Mouse (Mus musculus) forebrain, embryonic 10.5 days (tissue): Measurements from ENCODE around the gene 4930568D16Rik. TPM values are rescaled to one million over a fixed set of nuclear protein-coding genes. Genes with fewer than 3 reads are reported as not detected.

Experiments used
- DNase-seq: peaks from one replicate; pipeline ENCODE4 v3.0.0-alpha.2; 2017; ENCODE audit warnings: low spot score; ENCODE audit errors: extremely low spot score
- H3K27ac ChIP-seq: fragments of 300-500 bp; sonication (generic); 2 replicates; pipeline ENCODE4 v1.5.1; 2016; ENCODE audit warnings: mild to moderate bottlenecking
- H3K27me3 ChIP-seq: fragments of 300-500 bp; sonication (generic); 2 replicates; pipeline ENCODE4 v1.6.1; 2016; ENCODE audit warnings: mild to moderate bottlenecking; ENCODE audit not compliant: poor library complexity, severe bottlenecking
- H3K36me3 ChIP-seq: fragments of 300-500 bp; sonication (generic); replicated peaks from 2 replicates; pipeline ENCODE4 v1.6.1; 2016; ENCODE audit warnings: mild to moderate bottlenecking, moderate library complexity
- H3K4me1 ChIP-seq: fragments of 300-500 bp; sonication (generic); 2 replicates; pipeline ENCODE4 v1.6.1; 2016
- H3K4me3 ChIP-seq: fragments of 300-500 bp; sonication (generic); 2 replicates; pipeline ENCODE4 v1.5.1; 2016; ENCODE audit warnings: mild to moderate bottlenecking, moderate library complexity
- H3K9me3 ChIP-seq: fragments of 300-500 bp; sonication (generic); 2 replicates; pipeline ENCODE4 v1.6.1; 2016; ENCODE audit warnings: mild to moderate bottlenecking, moderate library complexity
- WGBS: fragments of 180-500 bp; shearing (Covaris S2); methylation state at CpG from one replicate; pipeline ENCODE4 v1.1.7; 2016; 5-methylcytosine and 5-hydroxymethylcytosine counted together
- polyA plus RNA-seq: library from polyadenylated mRNA; unstranded; fragments of >200 nt; fragmentation: Nextera tagmentation; extraction: Ambion mirVana; gene quantifications from 2 replicates; pipeline ENCODE4 v1.2.1, GENCODE M21; 2016

Gene 4930568D16Rik
- polyA plus RNA-seq = not detected in 2 replicates

GRCm38 (mm10) chr2:35367629-35368028, at the start of gene 4930568D16Rik:
TSS of gene 4930568D16Rik (minus strand) at chr2:35367729.
- Histone ChIP-seq H3K9me3 (no peaks in the 10 kb centered on the region; the same call in 1 of the 2 replicates), H3K27me3 (no peaks in the 10 kb centered on the region), H3K4me3 (no peak within 1 kb of the TSS), H3K36me3 (no peaks in the 10 kb centered on the region), H3K4me1 (no peaks in the 10 kb centered on the region), H3K27ac (no peak within 1 kb of the TSS)
- DNase-seq = no peak
- WGBS = 76% methylated on average over 2 of the region's 2 CpGs

GRCm38 (mm10) chr2:35417231-35417630, 49.7 kb upstream of the 4930568D16Rik start:
- no peak for DNase-seq
- 91% methylated on average over 1 of the region's 1 CpGs for WGBS
- Histone ChIP-seq H3K9me3 (peaks cover 8% of the 10 kb centered on the region), H3K27ac (no peak overlapping the region), H3K4me3 (no peak overlapping the region), H3K4me1 (no peaks in the 10 kb centered on the region), H3K27me3 (no peaks in the 10 kb centered on the region), H3K36me3 (peaks cover 8% of the 10 kb centered on the region)

- WGBS = 86% methylated on average over 6 of the region's 6 CpGs
- Histone ChIP-seq H3K27ac (no peak overlapping the region), H3K27me3 (no peaks in the 10 kb centered on the region), H3K9me3 (peaks cover 8% of the 10 kb centered on the region), H3K4me3 (no peak overlapping the region), H3K4me1 (no peaks in the 10 kb centered on the region), H3K36me3 (peaks cover 8% of the 10 kb centered on the region)
- no peak for DNase-seq
Measured at GRCm38 (mm10) chr2:35416473-35416872, 48.9 kb upstream of the 4930568D16Rik start.

GRCm38 (mm10) chr2:35412810-35413209, 45.3 kb upstream of the 4930568D16Rik start:
- H3K27ac ChIP-seq = no peak overlapping the region
- WGBS = 96% methylated on average over 3 of the region's 3 CpGs
- no peaks in the 10 kb centered on the region for H3K4me1 ChIP-seq
- H3K9me3 ChIP-seq = no peaks in the 10 kb centered on the region
- DNase-seq = no peak
- no peaks in the 10 kb centered on the region for H3K27me3 ChIP-seq
- H3K36me3 ChIP-seq = no peaks in the 10 kb centered on the region
- H3K4me3 ChIP-seq = no peak overlapping the region

- no peaks in the 10 kb centered on the region for H3K9me3 ChIP-seq
- H3K27me3 ChIP-seq = no peaks in the 10 kb centered on the region
- no peak for DNase-seq
- WGBS = 85% methylated on average over 2 of the region's 2 CpGs
- H3K4me3 ChIP-seq = no peak overlapping the region
- no peaks in the 10 kb centered on the region for H3K4me1 ChIP-seq
- H3K27ac ChIP-seq = no peak overlapping the region
- no peaks in the 10 kb centered on the region for H3K36me3 ChIP-seq
Measured at GRCm38 (mm10) chr2:35412246-35412645, 44.7 kb upstream of the 4930568D16Rik start.

- no peak for DNase-seq
- Histone ChIP-seq H3K27me3 (no peaks in the 10 kb centered on the region), H3K4me1 (no peaks in the 10 kb centered on the region), H3K9me3 (no peaks in the 10 kb centered on the region), H3K4me3 (no peak overlapping the region), H3K36me3 (no peaks in the 10 kb centered on the region), H3K27ac (no peak overlapping the region)
- 83% methylated on average over 10 of the region's 10 CpGs for WGBS
Measured at GRCm38 (mm10) chr2:35411640-35412190, 44.2 kb upstream of the 4930568D16Rik start.

- no peak overlapping the region for H3K27ac ChIP-seq
- WGBS = 89% methylated on average over 6 of the region's 6 CpGs
- H3K4me1 ChIP-seq = no peaks in the 10 kb centered on the region
- H3K27me3 ChIP-seq = no peaks in the 10 kb centered on the region
- no peaks in the 10 kb centered on the region for H3K9me3 ChIP-seq
- DNase-seq = no peak
- no peaks in the 10 kb centered on the region for H3K36me3 ChIP-seq
- H3K4me3 ChIP-seq = no peak overlapping the region
Measured at GRCm38 (mm10) chr2:35409466-35409865, 41.9 kb upstream of the 4930568D16Rik start.

- DNase-seq = no peak
- Histone ChIP-seq H3K36me3 (no peaks in the 10 kb centered on the region), H3K4me1 (no peaks in the 10 kb centered on the region), H3K4me3 (no peak overlapping the region), H3K27me3 (no peaks in the 10 kb centered on the region), H3K27ac (no peak overlapping the region), H3K9me3 (no peaks in the 10 kb centered on the region)
- 82% methylated on average over 5 of the region's 5 CpGs for WGBS
Measured at GRCm38 (mm10) chr2:35408409-35409110, 41.0 kb upstream of the 4930568D16Rik start.

GRCm38 (mm10) chr2:35407878-35408277, 40.3 kb upstream of the 4930568D16Rik start:
- no peak overlapping the region for H3K27ac ChIP-seq
- no peak for DNase-seq
- 90% methylated on average over 7 of the region's 7 CpGs for WGBS

GRCm38 (mm10) chr2:35407266-35407665, 39.7 kb upstream of the 4930568D16Rik start:
- H3K4me3 ChIP-seq = no peak overlapping the region
- H3K9me3 ChIP-seq = no peaks in the 10 kb centered on the region
- no peak overlapping the region for H3K27ac ChIP-seq
- no peaks in the 10 kb centered on the region for H3K27me3 ChIP-seq
- H3K4me1 ChIP-seq = no peaks in the 10 kb centered on the region
- 87% methylated on average over 6 of the region's 6 CpGs for WGBS
- H3K36me3 ChIP-seq = no peaks in the 10 kb centered on the region
- DNase-seq = no peak

More at GRCm38 (mm10) chr2:35407878-35408277, 40.3 kb upstream of the 4930568D16Rik start:
- Histone ChIP-seq H3K9me3 (no peaks in the 10 kb centered on the region), H3K4me3 (no peak overlapping the region), H3K36me3 (no peaks in the 10 kb centered on the region), H3K4me1 (no peaks in the 10 kb centered on the region), H3K27me3 (no peaks in the 10 kb centered on the region)

- Histone ChIP-seq H3K27ac (no peak overlapping the region), H3K4me1 (no peaks in the 10 kb centered on the region), H3K4me3 (no peak overlapping the region), H3K9me3 (no peaks in the 10 kb centered on the region), H3K27me3 (no peaks in the 10 kb centered on the region), H3K36me3 (no peaks in the 10 kb centered on the region)
- 85% methylated on average over 1 of the region's 1 CpGs for WGBS
- no peak for DNase-seq
Measured at GRCm38 (mm10) chr2:35406611-35407010, 39.1 kb upstream of the 4930568D16Rik start.

- no peak for DNase-seq
- 94% methylated on average over 16 of the region's 16 CpGs for WGBS
Measured at GRCm38 (mm10) chr2:35402391-35402790, 34.9 kb upstream of the 4930568D16Rik start.

GRCm38 (mm10) chr2:35400739-35401138, 33.2 kb upstream of the 4930568D16Rik start:
- Histone ChIP-seq H3K4me3 (no peak overlapping the region), H3K36me3 (no peaks in the 10 kb centered on the region), H3K4me1 (no peaks in the 10 kb centered on the region), H3K27ac (no peak overlapping the region), H3K9me3 (no peaks in the 10 kb centered on the region), H3K27me3 (no peaks in the 10 kb centered on the region)
- DNase-seq = no peak
- 90% methylated on average over 7 of the region's 7 CpGs for WGBS

More at GRCm38 (mm10) chr2:35402391-35402790, 34.9 kb upstream of the 4930568D16Rik start:
- Histone ChIP-seq H3K4me1 (no peaks in the 10 kb centered on the region), H3K9me3 (no peaks in the 10 kb centered on the region), H3K27ac (no peak overlapping the region), H3K4me3 (no peak overlapping the region), H3K36me3 (no peaks in the 10 kb centered on the region), H3K27me3 (no peaks in the 10 kb centered on the region)
